Mouse (Mus musculus) hindbrain, embryonic 16.5 days (tissue): ENCODE measurements around the gene Pus7. TPM values are rescaled to one million over a fixed set of nuclear protein-coding genes. Genes with fewer than 3 reads are reported as not detected.
A peak's percentile ranks its signal among the peaks of the same experiment; 100 is the strongest.
"Not testable (repeated sequence)": the region's sequence is repeated elsewhere in the genome, so short reads cannot be mapped to it uniquely, and the experiment has no call there.

Experiments used
- ATAC-seq: fragments of 200-750 bp; cut with Nextera tagmentation; 2 replicates; pipeline ENCODE4 v1.8.0; 2017; ENCODE audit warnings: moderate TSS enrichment, moderate library complexity
- H3K27ac ChIP-seq: fragments of 300-500 bp; sonication (generic); 2 replicates; pipeline ENCODE4 v1.5.1; 2014; ENCODE audit warnings: low read depth, mild to moderate bottlenecking, control low read depth, low read length, moderate library complexity
- H3K27me3 ChIP-seq: fragments of 300-500 bp; sonication (generic); replicated peaks from 2 replicates; pipeline ENCODE4 v1.6.1; 2014; ENCODE audit warnings: low read length; ENCODE audit not compliant: control insufficient read depth, insufficient read depth
- H3K36me3 ChIP-seq: fragments of 300-500 bp; sonication (generic); 2 replicates; pipeline ENCODE4 v1.6.1; 2014; ENCODE audit warnings: mild to moderate bottlenecking, low read length, moderate library complexity, mixed read lengths; ENCODE audit not compliant: control insufficient read depth, insufficient read depth
- H3K4me1 ChIP-seq: fragments of 300-500 bp; sonication (generic); 2 replicates; pipeline ENCODE4 v1.6.1; 2014; ENCODE audit warnings: low read depth, low read length; ENCODE audit not compliant: control insufficient read depth, insufficient read depth
- H3K4me2 ChIP-seq: fragments of 300-500 bp; sonication (generic); 2 replicates; pipeline ENCODE4 v1.6.1; 2014; ENCODE audit warnings: mild to moderate bottlenecking, low read length, control low read depth, moderate library complexity
- H3K4me3 ChIP-seq: fragments of 300-500 bp; sonication (generic); 2 replicates; pipeline ENCODE4 v1.5.1; 2014; ENCODE audit warnings: mild to moderate bottlenecking, low read length, control low read depth, moderate library complexity
- H3K9ac ChIP-seq: fragments of 300-500 bp; sonication (generic); 2 replicates; pipeline ENCODE4 v1.6.1; 2014; ENCODE audit warnings: low read depth, mild to moderate bottlenecking, control low read depth, low read length, moderate library complexity
- H3K9me3 ChIP-seq: fragments of 300-500 bp; sonication (generic); 2 replicates; pipeline ENCODE4 v1.6.1; 2014; ENCODE audit warnings: mild to moderate bottlenecking, low read length, moderate library complexity; ENCODE audit not compliant: control insufficient read depth
- WGBS: fragments of 180-500 bp; shearing (Covaris S2); extraction: QIAGEN DNeasy Blood & Tissue Kit; methylation state at CpG from one replicate; pipeline ENCODE4 v1.1.7; 2014; 5-methylcytosine and 5-hydroxymethylcytosine counted together
- polyA plus RNA-seq: library from polyadenylated mRNA; unstranded; fragments of >200 nt; fragmentation: Nextera tagmentation; extraction: Ambion mirVana; gene quantifications from 2 replicates; pipeline ENCODE4 v1.2.1, GENCODE M21; 2015

The Pus7 gene
- polyA plus RNA-seq, 1 experiment from 2014 or later: 17.2 TPM

- Histone ChIP-seq H3K4me3 (no peak overlapping the region), H3K36me3 (no peaks in the 10 kb centered on the region), H3K27me3 (no peaks in the 10 kb centered on the region), H3K4me2 (no peak overlapping the region), H3K9me3 (no peaks in the 10 kb centered on the region), H3K9ac (no peak overlapping the region), H3K4me1 (no peaks in the 10 kb centered on the region), H3K27ac (no peak overlapping the region)
- 73% methylated on average over 1 of the region's 1 CpGs for WGBS
- ATAC-seq: no peak
These were observed 65.4 kb downstream of the Pus7 start for GRCm38 (mm10) chr5:23718182-23718534.

- Histone ChIP-seq H3K9ac (no peak overlapping the region), H3K4me3 (no peak overlapping the region), H3K27me3 (no peaks in the 10 kb centered on the region), H3K36me3 (no peaks in the 10 kb centered on the region), H3K4me1 (peaks cover 2% of the 10 kb centered on the region; the same call in 1 of the 2 replicates), H3K27ac (no peak overlapping the region), H3K4me2 (no peak overlapping the region), H3K9me3 (no peaks in the 10 kb centered on the region)
- WGBS: 79% methylated on average over 3 of the region's 3 CpGs
- ATAC-seq: no peak
These were observed 65.9 kb downstream of the Pus7 start for GRCm38 (mm10) chr5:23717469-23718181.

GRCm38 (mm10) chr5:23713401-23714335 lies 69.8 kb downstream of the Pus7 start:
- peaks cover 5% of the 10 kb centered on the region; the same call in 1 of the 2 replicates for H3K9me3 ChIP-seq
- H3K4me1 ChIP-seq: peaks cover 2% of the 10 kb centered on the region; the same call in 1 of the 2 replicates
- no peak overlapping the region for H3K4me3 ChIP-seq
- no peak for ATAC-seq
- no peak overlapping the region for H3K27ac ChIP-seq
- H3K36me3 ChIP-seq: peaks cover 9% of the 10 kb centered on the region
- no peak overlapping the region for H3K4me2 ChIP-seq
- 92% methylated on average over 8 of the region's 8 CpGs for WGBS
- H3K27me3 ChIP-seq: no peaks in the 10 kb centered on the region
- H3K9ac ChIP-seq: no peak overlapping the region

- Histone ChIP-seq H3K9me3 (peaks cover 12% of the 10 kb centered on the region), H3K36me3 (peaks cover 11% of the 10 kb centered on the region), H3K4me3 (peak overlapping the region; percentile 72), H3K4me2 (peak overlapping the region; percentile 77), H3K27ac (peak overlapping the region; percentile 52; the same call in 1 of the 2 replicates), H3K27me3 (no peaks in the 10 kb centered on the region), H3K9ac (peak overlapping the region; percentile 73), H3K4me1 (peaks cover 2% of the 10 kb centered on the region; the same call in 1 of the 2 replicates)
- WGBS: 3% methylated on average over 49 of the region's 60 CpGs
- peak; percentile 98 for ATAC-seq
These were observed 71.1 kb downstream of the Pus7 start for GRCm38 (mm10) chr5:23712130-23713001.

- peak overlapping the region; percentile 73 for H3K9ac ChIP-seq
- WGBS: 42% methylated on average over 6 of the region's 6 CpGs
- peak overlapping the region; percentile 77 for H3K4me2 ChIP-seq
- peak overlapping the region; percentile 52; the same call in 1 of the 2 replicates for H3K27ac ChIP-seq
- not testable (repeated sequence) for H3K27me3 ChIP-seq, H3K4me1 ChIP-seq, ATAC-seq
- peaks cover 14% of the 10 kb centered on the region for H3K36me3 ChIP-seq
- peaks cover 17% of the 10 kb centered on the region for H3K9me3 ChIP-seq
- peak overlapping the region; percentile 72 for H3K4me3 ChIP-seq
These were observed 71.8 kb downstream of the Pus7 start for GRCm38 (mm10) chr5:23711671-23712129.

- H3K4me3 ChIP-seq: no peak overlapping the region
- ATAC-seq: no peak
- no peak overlapping the region for H3K9ac ChIP-seq
- 96% methylated on average over 4 of the region's 4 CpGs for WGBS
- H3K4me2 ChIP-seq: no peak overlapping the region
- peaks cover 17% of the 10 kb centered on the region for H3K9me3 ChIP-seq
- H3K27ac ChIP-seq: no peak overlapping the region
- no peaks in the 10 kb centered on the region for H3K27me3 ChIP-seq
- H3K36me3 ChIP-seq: peaks cover 14% of the 10 kb centered on the region
- peaks cover 2% of the 10 kb centered on the region; the same call in 1 of the 2 replicates for H3K4me1 ChIP-seq
These were observed 72.3 kb downstream of the Pus7 start for GRCm38 (mm10) chr5:23711244-23711643.

- H3K4me3 ChIP-seq: no peak overlapping the region
- ATAC-seq: no peak
- 98% methylated on average over 1 of the region's 1 CpGs for WGBS
- H3K27ac ChIP-seq: no peak overlapping the region
- no peak overlapping the region for H3K4me2 ChIP-seq
- peaks cover 14% of the 10 kb centered on the region for H3K36me3 ChIP-seq
- H3K27me3 ChIP-seq: no peaks in the 10 kb centered on the region
- peaks cover 2% of the 10 kb centered on the region; the same call in 1 of the 2 replicates for H3K4me1 ChIP-seq
- H3K9me3 ChIP-seq: peaks cover 18% of the 10 kb centered on the region
- H3K9ac ChIP-seq: no peak overlapping the region
These were observed 73.8 kb downstream of the Pus7 start for GRCm38 (mm10) chr5:23709661-23710060.

GRCm38 (mm10) chr5:23706601-23707597 lies 76.6 kb downstream of the Pus7 start:
- not testable (repeated sequence) for H3K4me3 ChIP-seq, H3K4me1 ChIP-seq, H3K27ac ChIP-seq, H3K4me2 ChIP-seq, H3K9ac ChIP-seq, ATAC-seq, H3K27me3 ChIP-seq
- H3K9me3 ChIP-seq: peaks cover 31% of the 10 kb centered on the region
- WGBS: 99% methylated on average over 30 of the region's 34 CpGs
- peaks cover 26% of the 10 kb centered on the region for H3K36me3 ChIP-seq
